Mouse (Mus musculus): ENCODE measurements around the gene H1f0. TPM values are rescaled to one million over a fixed set of nuclear protein-coding genes. Genes with fewer than 3 reads are reported as not detected.
A peak's percentile ranks its signal among the peaks of the same experiment; 100 is the strongest.

The H1f0 gene
- polyA plus RNA-seq, 1 experiment from 2014 or later: 136 TPM

DNA sequence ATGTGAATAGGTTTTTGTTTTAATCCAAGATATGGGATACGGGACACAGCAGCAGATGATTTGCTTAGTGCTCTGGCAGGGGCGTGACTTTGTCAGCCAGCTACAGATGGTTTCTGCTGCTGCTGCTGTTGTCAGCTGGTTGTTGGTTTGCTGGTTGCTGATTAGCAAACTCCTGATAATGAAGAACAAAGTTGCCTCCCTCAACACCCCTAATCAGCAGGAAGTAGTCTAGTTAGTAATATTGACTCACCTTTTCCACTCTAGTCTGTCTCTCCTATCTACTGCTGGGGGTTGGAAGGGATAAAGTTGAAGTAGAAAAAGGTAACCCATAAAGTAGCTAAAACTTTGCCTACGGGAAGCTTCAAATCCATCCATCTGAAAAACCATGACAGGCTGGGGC lies 39.4 kb downstream of the H1f0 start:
- peak overlapping the region; percentile 77 for H3K27ac ChIP-seq (ENCODE audit: low read length)
- peaks cover 50% of the 10 kb centered on the region for H3K4me1 ChIP-seq (ENCODE audit: control insufficient read depth, low read depth, low read length)
- peak; percentile 6 for ATAC-seq (ENCODE audit: low read depth)
- H3K36me3 ChIP-seq (ENCODE audit: control insufficient read depth, insufficient read depth): no peaks in the 10 kb centered on the region
- H3K27me3 ChIP-seq (ENCODE audit: control insufficient read depth, insufficient read depth, low read depth, low read length): no peaks in the 10 kb centered on the region
- peak overlapping the region; percentile 47 for H3K4me2 ChIP-seq (ENCODE audit: low read depth, low read length)
- no peak overlapping the region; the same call in 1 of the 2 replicates for H3K9ac ChIP-seq (ENCODE audit: low read depth, low read length)
- no peaks in the 10 kb centered on the region for H3K9me3 ChIP-seq (replicated peaks; ENCODE audit: control insufficient read depth, low read length)
- 20% methylated on average over 3 of the region's 3 CpGs for WGBS (ENCODE audit: insufficient replicate concordance)
- no peak overlapping the region for H3K4me3 ChIP-seq (ENCODE audit: low read depth, low read length)

DNA sequence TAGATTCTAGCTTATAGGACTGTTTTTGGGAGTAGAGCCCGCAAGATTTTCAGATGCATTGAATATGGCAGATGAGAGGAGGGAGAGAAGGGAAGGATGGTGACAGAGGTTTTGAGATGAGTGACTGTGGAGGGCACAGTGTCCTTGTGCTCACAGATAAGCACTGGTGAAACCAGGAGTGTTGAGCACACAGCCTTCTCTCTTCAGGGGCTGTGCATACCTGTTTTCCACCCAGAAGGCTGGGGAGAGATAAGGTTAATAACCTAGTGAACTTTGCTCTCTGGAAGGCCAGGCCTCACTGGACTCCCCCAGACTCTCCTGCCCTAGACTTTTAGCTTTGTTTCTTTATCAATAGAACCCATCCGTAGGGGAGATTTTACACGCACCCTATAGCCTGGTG lies 40.2 kb downstream of the H1f0 start:
- WGBS (ENCODE audit: insufficient replicate concordance): 44% methylated on average over 3 of the region's 3 CpGs
- Histone ChIP-seq H3K4me1 (ENCODE audit: control insufficient read depth, low read depth, low read length) (peaks cover 48% of the 10 kb centered on the region), H3K36me3 (ENCODE audit: control insufficient read depth, insufficient read depth) (no peaks in the 10 kb centered on the region), H3K9me3 (replicated peaks; ENCODE audit: control insufficient read depth, low read length) (no peaks in the 10 kb centered on the region), H3K9ac (ENCODE audit: low read depth, low read length) (peak overlapping the region; percentile 12; the same call in 1 of the 2 replicates), H3K27ac (ENCODE audit: low read length) (peak overlapping the region; percentile 77), H3K4me2 (ENCODE audit: low read depth, low read length) (peak overlapping the region; percentile 47), H3K4me3 (ENCODE audit: low read depth, low read length) (no peak overlapping the region), H3K27me3 (ENCODE audit: control insufficient read depth, insufficient read depth, low read depth, low read length) (no peaks in the 10 kb centered on the region)
- ATAC-seq (ENCODE audit: low read depth): peak; percentile 80

DNA sequence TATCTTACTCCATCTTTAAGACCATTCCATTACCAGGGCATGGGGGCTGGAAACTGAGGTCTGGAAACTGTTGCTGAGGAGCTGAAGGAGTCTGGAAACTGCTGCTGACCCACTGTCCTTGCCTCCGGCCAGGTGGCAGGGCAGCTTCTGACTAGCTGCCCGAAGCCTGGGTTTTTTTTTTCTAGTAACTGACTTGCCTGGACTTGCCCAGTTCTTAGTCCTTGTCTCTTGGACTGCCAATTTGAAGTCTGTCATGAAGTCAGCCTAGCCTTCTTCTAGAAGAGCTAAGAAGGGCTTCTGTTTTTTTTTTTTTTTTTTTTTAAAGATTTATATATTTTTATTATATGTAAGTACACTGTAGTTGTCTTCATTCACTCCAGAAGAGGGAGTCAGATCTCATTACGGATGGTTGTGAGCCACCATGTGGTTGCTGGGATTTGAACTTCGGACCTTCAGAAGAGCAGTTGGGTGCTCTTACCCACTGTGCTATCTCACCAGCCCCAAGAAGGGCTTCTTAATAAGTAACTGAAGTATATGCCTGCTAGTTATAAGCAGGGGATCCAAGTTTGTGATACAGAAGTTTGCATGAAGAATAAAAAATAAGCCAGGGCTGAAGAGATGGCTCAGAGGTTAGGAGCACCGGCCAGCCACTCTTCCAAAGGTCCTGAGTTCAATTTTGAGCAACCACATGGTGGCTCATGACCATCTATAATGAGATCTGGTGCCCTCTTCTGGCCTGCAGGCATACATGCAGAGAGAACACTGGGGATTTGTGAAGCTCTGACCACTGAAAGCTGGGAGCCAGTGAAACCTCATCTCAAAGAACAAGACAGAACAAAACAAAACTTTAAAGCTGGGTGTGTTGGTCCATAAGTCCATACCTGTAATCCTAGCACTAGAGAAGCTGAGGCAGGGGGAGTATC lies 43.1 kb downstream of the H1f0 start:
- Histone ChIP-seq H3K27ac (ENCODE audit: low read length) (no peak overlapping the region), H3K9me3 (replicated peaks; ENCODE audit: control insufficient read depth, low read length) (no peaks in the 10 kb centered on the region), H3K27me3 (ENCODE audit: control insufficient read depth, insufficient read depth, low read depth, low read length) (no peaks in the 10 kb centered on the region), H3K4me2 (ENCODE audit: low read depth, low read length) (no peak overlapping the region), H3K4me3 (ENCODE audit: low read depth, low read length) (no peak overlapping the region), H3K36me3 (ENCODE audit: control insufficient read depth, insufficient read depth) (no peaks in the 10 kb centered on the region), H3K9ac (ENCODE audit: low read depth, low read length) (no peak overlapping the region), H3K4me1 (ENCODE audit: control insufficient read depth, low read depth, low read length) (peaks cover 44% of the 10 kb centered on the region)
- WGBS (ENCODE audit: insufficient replicate concordance): 62% methylated on average over 5 of the region's 5 CpGs
- no peak for ATAC-seq (ENCODE audit: low read depth)

DNA sequence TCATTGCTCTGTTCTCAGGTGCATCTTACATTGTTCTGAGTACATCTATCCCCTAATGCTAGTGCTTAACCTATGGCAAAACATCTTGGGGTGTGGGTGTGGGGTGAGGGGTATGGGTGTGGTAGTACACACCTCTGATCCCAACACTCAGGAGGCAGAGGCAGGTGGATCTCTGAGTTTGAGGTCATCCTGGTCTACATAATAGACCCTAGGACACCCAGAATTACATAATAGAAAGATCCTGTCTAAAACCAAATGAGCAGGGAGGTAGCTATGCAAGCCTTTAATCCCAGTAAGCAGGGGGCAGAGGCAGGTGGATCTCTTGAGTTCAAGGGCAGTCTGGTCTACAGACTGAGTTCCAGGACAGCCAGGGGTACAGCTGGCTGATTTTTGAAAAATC lies 45.5 kb downstream of the H1f0 start:
- peaks cover 17% of the 10 kb centered on the region for H3K36me3 ChIP-seq (ENCODE audit: control insufficient read depth, insufficient read depth)
- H3K4me1 ChIP-seq (ENCODE audit: control insufficient read depth, low read depth, low read length): peaks cover 29% of the 10 kb centered on the region
- H3K4me2 ChIP-seq (ENCODE audit: low read depth, low read length): no peak overlapping the region
- no peak overlapping the region for H3K27ac ChIP-seq (ENCODE audit: low read length)
- no peaks in the 10 kb centered on the region for H3K9me3 ChIP-seq (replicated peaks; ENCODE audit: control insufficient read depth, low read length)
- H3K4me3 ChIP-seq (ENCODE audit: low read depth, low read length): no peak overlapping the region
- H3K9ac ChIP-seq (ENCODE audit: low read depth, low read length): no peak overlapping the region
- ATAC-seq (ENCODE audit: low read depth): no peak
- no peaks in the 10 kb centered on the region for H3K27me3 ChIP-seq (ENCODE audit: control insufficient read depth, insufficient read depth, low read depth, low read length)

DNA sequence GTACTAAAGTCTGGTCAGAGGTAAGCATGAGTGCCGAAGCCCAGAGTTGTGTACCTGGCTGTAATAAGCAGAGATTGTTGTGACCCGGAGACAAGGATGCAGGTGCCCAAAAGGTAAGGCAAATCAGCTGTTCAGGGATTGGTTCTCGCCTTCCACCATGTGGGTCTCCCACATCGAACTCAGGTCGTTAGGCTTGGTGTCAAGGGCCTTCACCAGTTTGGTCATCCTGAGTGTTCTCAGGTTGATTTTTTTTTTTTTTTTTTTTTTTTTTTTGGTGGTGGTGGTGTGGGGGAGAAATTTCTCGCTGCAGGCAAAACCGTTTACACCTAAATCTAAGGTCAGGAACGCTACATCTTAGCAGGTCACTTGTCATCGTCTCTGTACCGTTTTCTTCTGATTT lies 46.2 kb downstream of the H1f0 start:
- H3K27ac ChIP-seq (ENCODE audit: low read length): peak overlapping the region; percentile 76; the same call in 1 of the 2 replicates
- peaks cover 23% of the 10 kb centered on the region for H3K4me1 ChIP-seq (ENCODE audit: control insufficient read depth, low read depth, low read length)
- no peaks in the 10 kb centered on the region for H3K27me3 ChIP-seq (ENCODE audit: control insufficient read depth, insufficient read depth, low read depth, low read length)
- H3K9ac ChIP-seq (ENCODE audit: low read depth, low read length): peak overlapping the region; percentile 90
- peak overlapping the region; percentile 87 for H3K4me3 ChIP-seq (ENCODE audit: low read depth, low read length)
- H3K36me3 ChIP-seq (ENCODE audit: control insufficient read depth, insufficient read depth): peaks cover 17% of the 10 kb centered on the region
- 34% methylated on average over 10 of the region's 10 CpGs for WGBS (ENCODE audit: insufficient replicate concordance)
- H3K4me2 ChIP-seq (ENCODE audit: low read depth, low read length): peak overlapping the region; percentile 83
- H3K9me3 ChIP-seq (replicated peaks; ENCODE audit: control insufficient read depth, low read length): no peaks in the 10 kb centered on the region
- ATAC-seq (ENCODE audit: low read depth): no peak

- peaks cover 21% of the 10 kb centered on the region for H3K4me1 ChIP-seq (ENCODE audit: control insufficient read depth, low read depth, low read length)
- H3K9me3 ChIP-seq (replicated peaks; ENCODE audit: control insufficient read depth, low read length): no peaks in the 10 kb centered on the region
- peaks cover 20% of the 10 kb centered on the region for H3K36me3 ChIP-seq (ENCODE audit: control insufficient read depth, insufficient read depth)
- peak; percentile 86 for ATAC-seq (ENCODE audit: low read depth)
- H3K4me2 ChIP-seq (ENCODE audit: low read depth, low read length): peak within 1 kb of the TSS; percentile 83
- no peaks in the 10 kb centered on the region for H3K27me3 ChIP-seq (ENCODE audit: control insufficient read depth, insufficient read depth, low read depth, low read length)
- H3K9ac ChIP-seq (ENCODE audit: low read depth, low read length): peak within 1 kb of the TSS; percentile 90
- peak within 1 kb of the TSS; percentile 87 for H3K4me3 ChIP-seq (ENCODE audit: low read depth, low read length)
- peak within 1 kb of the TSS; percentile 76 for H3K27ac ChIP-seq (ENCODE audit: low read length)
- WGBS (ENCODE audit: insufficient replicate concordance): under 1% methylated on average over 49 of the region's 49 CpGs
These were observed 46.8 kb downstream of the H1f0 start, which contains the start of gene Eif3l for GRCm38 (mm10) chr15:79074913-79075532. Gene Eif3l, plus strand, starts transcription at chr15:79075179.

GRCm38 (mm10) chr15:79075658-79076365 lies 47.6 kb downstream of the H1f0 start:
- Histone ChIP-seq H3K4me2 (ENCODE audit: low read depth, low read length) (peak overlapping the region; percentile 83), H3K9ac (ENCODE audit: low read depth, low read length) (peak overlapping the region; percentile 90), H3K4me3 (ENCODE audit: low read depth, low read length) (peak overlapping the region; percentile 87), H3K4me1 (ENCODE audit: control insufficient read depth, low read depth, low read length) (peaks cover 21% of the 10 kb centered on the region), H3K27me3 (ENCODE audit: control insufficient read depth, insufficient read depth, low read depth, low read length) (no peaks in the 10 kb centered on the region), H3K36me3 (ENCODE audit: control insufficient read depth, insufficient read depth) (peaks cover 25% of the 10 kb centered on the region), H3K27ac (ENCODE audit: low read length) (peak overlapping the region; percentile 76), H3K9me3 (replicated peaks; ENCODE audit: control insufficient read depth, low read length) (no peaks in the 10 kb centered on the region)
- peak; percentile 19 for ATAC-seq (ENCODE audit: low read depth)
- 18% methylated on average over 15 of the region's 15 CpGs for WGBS (ENCODE audit: insufficient replicate concordance)

- Histone ChIP-seq H3K4me1 (ENCODE audit: control insufficient read depth, low read depth, low read length) (peaks cover 15% of the 10 kb centered on the region), H3K9ac (ENCODE audit: low read depth, low read length) (no peak overlapping the region), H3K27me3 (ENCODE audit: control insufficient read depth, insufficient read depth, low read depth, low read length) (no peaks in the 10 kb centered on the region), H3K36me3 (ENCODE audit: control insufficient read depth, insufficient read depth) (peaks cover 61% of the 10 kb centered on the region), H3K27ac (ENCODE audit: low read length) (no peak overlapping the region), H3K9me3 (replicated peaks; ENCODE audit: control insufficient read depth, low read length) (no peaks in the 10 kb centered on the region), H3K4me3 (ENCODE audit: low read depth, low read length) (no peak overlapping the region), H3K4me2 (ENCODE audit: low read depth, low read length) (no peak overlapping the region)
- ATAC-seq (ENCODE audit: low read depth): no peak
- 84% methylated on average over 7 of the region's 7 CpGs for WGBS (ENCODE audit: insufficient replicate concordance)
These were observed 51.3 kb downstream of the H1f0 start for GRCm38 (mm10) chr15:79079567-79079966.
